ENCODE assay signal across 8 mouse cellular contexts in the genomic region with DNA sequence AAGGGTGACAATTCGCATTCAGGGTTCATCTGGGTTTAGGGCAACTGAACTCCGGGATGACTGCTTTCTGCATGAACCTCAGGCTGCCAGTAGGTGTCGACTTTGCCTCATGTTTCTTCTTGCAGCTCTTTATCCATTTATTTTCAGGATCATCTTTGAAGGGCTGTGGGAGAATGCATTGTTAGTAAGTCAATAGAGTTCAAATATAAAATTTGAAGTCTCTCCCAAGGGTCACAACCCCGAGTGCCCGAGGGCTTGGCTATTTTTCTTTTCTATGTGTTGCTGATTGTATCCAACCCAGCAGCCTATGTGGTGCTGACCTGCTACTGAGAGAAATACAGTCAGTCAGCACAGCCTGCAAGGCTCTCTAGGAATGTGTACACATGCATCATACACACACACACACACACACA. TPM values are rescaled to one million over a fixed set of nuclear protein-coding genes. Genes with fewer than 3 reads are reported as not detected.
DNase-seq lines count a peak whose midpoint lies in the region; ATAC-seq lines count a peak whose summit lies in the region.

No protein-coding gene starts in this region.

- 18% methylated on average over 5 of the region's 5 CpGs for WGBS in forebrain, embryonic 15.5 days
- WGBS in limb, embryonic 10.5 days = 26% methylated on average over 5 of the region's 5 CpGs

- H3K4me3 ChIP-seq in forebrain, embryonic 15.5 days = no peak overlapping the region
- no peak overlapping the region for H3K4me3 ChIP-seq in limb, embryonic 10.5 days

- DNase-seq in urinary bladder, postnatal 25 days (ENCODE audit: low spot score) = peak; percentile 28
- DNase-seq in urinary bladder, postnatal 4 days (ENCODE audit: low spot score in 2 of 2) = no peak
- DNase-seq in c-Kit-positive CD71-positive TER-119-positive erythroid progenitor cells, embryonic 14.5 days (ENCODE audit: low spot score) = peak; percentile 6
- peak; percentile 16 for DNase-seq in kidney, adult 11 months
- DNase-seq in limb, embryonic 10.5 days (ENCODE audit: low spot score) = peak; percentile 57

- no peaks in the 10 kb centered on the region for H3K36me3 ChIP-seq in forebrain, embryonic 15.5 days
- no peaks in the 10 kb centered on the region for H3K36me3 ChIP-seq in limb, embryonic 10.5 days

- H3K27me3 ChIP-seq in forebrain, embryonic 15.5 days = no peaks in the 10 kb centered on the region
- no peaks in the 10 kb centered on the region for H3K27me3 ChIP-seq in limb, embryonic 10.5 days (ENCODE audit: low read depth, poor library complexity, severe bottlenecking)

- no peak overlapping the region for H3K4me2 ChIP-seq in forebrain, embryonic 15.5 days (replicated peaks)

- peak; percentile 78 for ATAC-seq in forebrain, embryonic 15.5 days (replicated peaks)
- 0 out of 2 replicates have a peak, but pooled peaks have one; percentile 40 for ATAC-seq in monocyte, adult 5-6 weeks (replicated peaks; ENCODE audit: insufficient number of reproducible peaks, low FRiP score, low TSS enrichment, poor library complexity, severe bottlenecking)
- ATAC-seq in inflammation-experienced regulatory T-cells, adult 6 months = no peak

- H3K9me3 ChIP-seq in forebrain, embryonic 15.5 days = no peaks in the 10 kb centered on the region
- H3K9me3 ChIP-seq in limb, embryonic 10.5 days (replicated peaks) = no peaks in the 10 kb centered on the region

- H3K9ac ChIP-seq in forebrain, embryonic 15.5 days (replicated peaks) = no peak overlapping the region

- no peaks in the 10 kb centered on the region for H3K4me1 ChIP-seq in forebrain, embryonic 15.5 days
- peaks cover 6% of the 10 kb centered on the region; the same call in 1 of the 2 replicates for H3K4me1 ChIP-seq in limb, embryonic 10.5 days

- no peak overlapping the region for H3K27ac ChIP-seq in forebrain, embryonic 15.5 days (replicated peaks)
- H3K27ac ChIP-seq in limb, embryonic 10.5 days = no peak overlapping the region

RNA-seq across cellular contexts. Expression of gene Qpct, which starts 59.2 kb away (rescaled TPM):
- polyA plus RNA-seq in forebrain, embryonic 15.5 days (2015; fragmentation: Nextera tagmentation; extraction: Ambion mirVana) = 12.2 and 13.7 TPM in 2 replicates
- 0.99 and 1.3 TPM in 2 replicates for polyA plus RNA-seq in limb, embryonic 10.5 days (2016; fragmentation: Nextera tagmentation; extraction: Ambion mirVana)
- 4.3 to 7.2 TPM (median 6.2 TPM) in 3 replicates for total RNA-seq in monocyte, adult 5-6 weeks (2017)
- polyA plus RNA-seq in inflammation-experienced regulatory T-cells, adult 6 months (2017; shearing (Covaris generic)) = 1 to 10 TPM in 2 of 3 experiments, under 1 TPM in 1; 0.99 to 8.4 (median 3.1) TPM

Comparison
In these comparisons a context has a peak if more than half of its experiments do, and no peak if none do; other contexts are left out.
1. DNase-seq: peak in urinary bladder, postnatal 25 days (single experiment), c-Kit-positive CD71-positive TER-119-positive erythroid progenitor cells, embryonic 14.5 days (single experiment), kidney, adult 11 months (single experiment) and limb, embryonic 10.5 days (single experiment); none in urinary bladder, postnatal 4 days (0 of 2).